Mouse (Mus musculus): ENCODE measurements around the gene Tmem202. TPM values are rescaled to one million over a fixed set of nuclear protein-coding genes. Genes with fewer than 3 reads are reported as not detected.

Tmem202 gene
- total RNA-seq, 2 experiments from 2014 or later: 0.28 to 0.57 TPM

DNA sequence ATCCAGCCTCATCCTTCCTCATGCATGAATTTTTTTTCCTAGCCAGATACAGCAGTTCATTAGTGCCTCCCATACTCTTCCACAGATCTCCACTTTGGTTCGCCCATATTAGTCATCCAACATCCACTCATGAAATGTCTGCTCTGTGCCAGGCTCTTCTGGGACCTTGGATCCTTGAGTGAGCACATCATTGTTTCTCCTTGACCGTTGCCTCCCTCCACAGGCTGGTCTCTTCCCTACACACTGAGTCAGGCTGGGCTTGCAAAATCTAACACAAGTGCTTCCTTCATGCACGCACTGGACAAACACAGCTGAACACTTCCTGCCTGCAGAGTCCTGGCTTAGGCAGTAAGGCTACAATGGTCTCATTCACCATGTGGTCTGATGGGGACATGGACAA is 2.0 kb downstream of the Tmem202 start:
- DNase-seq: no peak
- intact Hi-C loops (cut with DNase I): no loop called here

GRCm38 (mm10) chr9:59533889-59534288 is 5.8 kb downstream of the Tmem202 start:
- intact Hi-C loops (cut with DNase I): no loop called here
- peak; percentile 46 to 51 for DNase-seq

- intact Hi-C loops (cut with DNase I): no loop called here
- no peak for DNase-seq
Measured at GRCm38 (mm10) chr9:59533422-59533821, 6.2 kb downstream of the Tmem202 start.

- intact Hi-C loops (cut with DNase I): no loop called here
- no peak for DNase-seq
Measured at GRCm38 (mm10) chr9:59531645-59532044, 8.0 kb downstream of the Tmem202 start.

- intact Hi-C loops (cut with DNase I): no loop called here
- no peak for DNase-seq
Measured at GRCm38 (mm10) chr9:59528274-59528673, 11.4 kb downstream of the Tmem202 start.

GRCm38 (mm10) chr9:59527580-59527979 is 12.1 kb downstream of the Tmem202 start:
- intact Hi-C loops (cut with DNase I): no loop called here
- DNase-seq: no peak

GRCm38 (mm10) chr9:59526727-59527126 is 12.9 kb downstream of the Tmem202 start:
- no peak for DNase-seq
- intact Hi-C loops (cut with DNase I): no loop called here

DNA sequence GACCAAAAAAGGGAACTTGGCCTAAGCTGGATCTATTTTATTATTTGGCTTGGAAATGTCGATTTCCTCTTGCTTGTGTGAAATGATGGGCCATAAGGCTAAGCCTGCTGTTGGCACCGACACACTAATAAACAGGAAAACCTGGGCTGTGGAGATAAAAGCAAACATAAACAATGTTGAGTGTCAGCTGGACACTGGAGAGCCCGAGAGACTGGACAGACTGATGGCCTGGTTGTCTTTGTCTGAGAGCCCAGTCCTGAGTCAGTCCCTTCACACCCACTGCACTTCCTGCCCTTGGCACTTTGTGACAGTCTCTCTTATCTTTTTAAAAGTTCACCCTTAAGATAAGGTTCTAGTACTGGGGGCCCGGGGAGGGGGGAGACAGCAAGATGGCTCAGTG is 16.7 kb downstream of the Tmem202 start:
- intact Hi-C loops (cut with DNase I): no loop called here
- no peak for DNase-seq

DNA sequence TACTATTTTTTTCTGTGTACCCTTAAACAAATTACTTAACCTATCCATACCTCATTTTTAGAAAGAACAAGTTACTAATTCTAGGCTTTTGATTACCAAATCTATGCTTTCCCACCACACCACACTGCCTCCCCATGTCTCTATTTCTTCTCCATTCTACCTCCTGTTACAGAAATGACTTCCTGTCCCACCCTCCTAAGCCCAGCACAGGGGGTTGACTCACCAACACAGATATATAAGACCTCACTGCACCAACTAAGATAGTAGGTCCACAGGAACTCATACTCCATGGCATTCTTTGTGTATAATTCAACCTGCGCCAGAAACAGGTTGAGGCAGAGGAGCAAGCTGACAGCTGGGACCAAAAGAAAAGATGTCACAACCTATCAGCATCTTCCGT is 20.3 kb downstream of the Tmem202 start:
- intact Hi-C loops (cut with DNase I): no loop called here
- DNase-seq: no peak

- intact Hi-C loops (cut with DNase I): no loop called here
- DNase-seq: peak in 1 of 2 experiments; percentile 50
Measured at GRCm38 (mm10) chr9:59518976-59519375, 20.7 kb downstream of the Tmem202 start.

GRCm38 (mm10) chr9:59517127-59517526 is 22.5 kb downstream of the Tmem202 start:
- intact Hi-C loops (cut with DNase I): no loop called here
- DNase-seq: no peak

DNA sequence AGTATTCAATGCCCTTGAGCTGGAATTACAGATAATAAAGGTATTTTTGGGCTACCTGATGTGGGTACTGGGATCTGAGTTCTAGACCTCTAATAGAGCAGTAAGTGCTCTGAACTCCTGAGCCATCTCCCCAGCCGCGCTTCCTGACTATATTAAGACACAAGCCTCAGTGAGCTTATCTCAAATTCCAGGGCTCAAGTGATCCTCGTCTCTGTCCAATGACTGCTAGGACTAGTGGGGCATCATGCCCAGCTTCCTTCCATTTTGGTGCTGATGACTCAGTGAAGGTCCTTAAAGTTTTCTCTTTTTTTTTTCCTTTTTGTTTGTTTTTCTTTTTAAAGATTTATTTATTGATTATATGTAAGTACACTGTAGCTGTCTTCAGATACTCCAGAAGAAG is 24.6 kb downstream of the Tmem202 start:
- no peak for DNase-seq
- intact Hi-C loops (cut with DNase I): no loop called here

- no peak for DNase-seq
- intact Hi-C loops (cut with DNase I): no loop called here
Measured at GRCm38 (mm10) chr9:59512381-59512780, 27.3 kb downstream of the Tmem202 start.

- intact Hi-C loops (cut with DNase I): no loop called here
- DNase-seq: no peak
Measured at GRCm38 (mm10) chr9:59508146-59508545, 31.5 kb downstream of the Tmem202 start.

GRCm38 (mm10) chr9:59487331-59487730 is 52.3 kb downstream of the Tmem202 start:
- intact Hi-C loops (cut with DNase I): loop anchor here (2.0 to 10.0 kb wide), 6 partner anchors 53 to 453 kb away; partner anchors contain the start of genes Bbs4, Neo1, Parp6 and Pkm
- DNase-seq: no peak

GRCm38 (mm10) chr9:59486549-59487065 is 53.0 kb downstream of the Tmem202 start, which contains the start of gene Arih1:
Gene Arih1, minus strand, starts transcription at chr9:59486618.
- intact Hi-C loops (cut with DNase I): loop anchor here (1.0 to 10.0 kb wide), 7 partner anchors 54 to 452 kb away; partner anchors contain the start of genes Adpgk, Bbs4, Neo1 and Parp6

DNA sequence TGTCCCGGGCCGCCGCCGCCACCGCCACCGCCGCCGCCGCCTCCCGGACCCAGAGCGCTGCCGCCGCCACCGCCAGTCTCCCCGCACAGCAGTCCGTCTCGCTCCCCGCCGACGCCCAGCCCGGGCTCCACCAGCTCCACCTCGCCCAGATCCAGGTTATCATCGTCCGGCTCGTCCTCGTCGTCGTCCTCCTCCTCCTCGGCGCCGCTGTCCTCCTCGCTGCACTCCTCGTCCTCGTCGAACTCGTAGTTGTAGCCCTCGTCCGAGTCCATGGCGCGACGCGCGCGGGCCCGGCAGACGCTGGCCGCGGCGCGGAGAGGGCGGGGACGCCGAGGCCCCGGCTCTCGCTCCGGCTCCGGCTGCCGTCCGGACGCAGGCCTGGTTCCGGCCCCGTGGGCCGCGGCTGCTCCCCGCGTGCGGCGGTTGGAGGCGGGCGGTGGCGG is 53.5 kb downstream of the Tmem202 start:
- DNase-seq: peak in 1 of 2 experiments; percentile 48
- intact Hi-C loops (cut with DNase I): loop anchor here (1.0 to 10.0 kb wide), 7 partner anchors 55 to 451 kb away; partner anchors contain the start of genes Adpgk, Bbs4, Neo1 and Parp6

More at GRCm38 (mm10) chr9:59486549-59487065, 53.0 kb downstream of the Tmem202 start, which contains the start of gene Arih1:
- peak; percentile 99 to 100 for DNase-seq

DNA sequence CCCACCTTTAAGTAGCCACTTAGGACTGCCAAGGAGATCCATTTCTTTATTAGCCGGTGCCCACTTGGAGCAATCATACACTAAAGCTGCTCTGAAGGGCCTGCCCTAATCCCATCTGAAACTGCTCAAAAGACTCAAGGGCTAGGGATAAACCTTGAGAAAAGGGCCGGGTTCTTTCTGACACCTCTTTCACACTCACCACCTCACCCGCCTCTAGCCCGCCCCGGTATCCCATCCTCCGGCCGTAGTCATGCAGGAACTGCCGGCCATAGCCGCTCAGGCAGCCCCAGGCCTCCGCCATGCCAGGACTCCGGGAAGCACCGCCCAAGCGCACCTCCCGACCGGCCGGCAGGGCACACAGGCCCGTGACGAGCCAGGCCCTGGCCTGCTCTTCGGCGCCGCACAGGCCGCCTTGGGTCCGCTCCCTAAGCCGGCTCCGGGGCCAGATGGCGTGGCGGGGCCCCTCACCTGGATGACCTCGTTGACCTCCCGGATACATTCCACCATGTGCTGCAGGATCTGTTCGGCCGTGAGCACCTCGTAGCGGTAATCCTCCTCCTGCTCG is 54.1 kb downstream of the Tmem202 start:
- intact Hi-C loops (cut with DNase I): loop anchor here (1.0 to 10.0 kb wide), 7 partner anchors 55 to 451 kb away; partner anchors contain the start of genes Adpgk, Bbs4, Neo1 and Parp6
- peak; percentile 68 to 78 for DNase-seq

- no peak for DNase-seq
- intact Hi-C loops (cut with DNase I): loop anchor here (5.0 to 10.0 kb wide), 4 partner anchors 92 to 450 kb away; partner anchors contain the start of genes Neo1, Parp6 and Pkm
Measured at GRCm38 (mm10) chr9:59484760-59485159, 54.9 kb downstream of the Tmem202 start.

DNA sequence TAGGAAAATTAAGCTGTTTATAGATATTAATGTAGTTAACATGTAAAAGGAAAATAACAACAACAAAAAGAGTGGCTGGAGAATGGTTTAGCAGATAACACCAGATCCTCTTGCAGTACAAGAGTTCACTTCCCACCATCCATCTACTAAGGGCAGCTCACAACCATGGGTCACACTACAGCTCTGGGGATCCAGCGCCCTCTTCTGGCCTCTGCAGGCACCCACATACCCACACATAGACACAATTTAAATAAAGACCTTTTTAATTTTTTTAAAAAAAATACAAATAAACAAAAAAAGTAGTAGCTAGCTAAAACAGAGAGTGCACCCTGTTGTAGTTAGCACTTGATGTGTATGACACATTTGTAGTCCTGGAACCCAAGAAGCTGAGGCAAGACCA is 57.2 kb downstream of the Tmem202 start:
- peak in 1 of 2 experiments; percentile 49 for DNase-seq
- intact Hi-C loops (cut with DNase I): loop anchor here (5.0 to 10.0 kb wide), 2 partner anchors 90 to 448 kb away; partner anchors contain the start of gene Neo1

DNA sequence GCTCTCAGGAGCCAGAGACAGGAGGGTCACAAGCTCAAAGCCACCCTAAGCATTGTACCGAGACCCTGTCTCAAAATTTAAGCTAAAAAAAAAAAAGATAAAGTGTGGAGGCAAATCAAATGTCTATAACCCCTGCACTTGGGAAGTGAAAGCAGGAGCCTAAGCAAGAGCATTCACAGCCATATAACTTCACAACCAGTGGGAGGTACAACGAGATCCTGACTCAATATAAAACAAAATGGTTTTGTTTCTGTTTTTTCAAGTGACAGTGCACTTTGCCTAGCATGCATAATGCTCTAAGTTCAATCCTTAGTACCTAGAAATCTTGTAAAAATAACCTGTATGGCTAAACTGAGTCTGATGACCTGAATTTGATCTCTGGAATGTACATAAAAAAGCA is 63.0 kb downstream of the Tmem202 start:
- intact Hi-C loops (cut with DNase I): no loop called here
- DNase-seq: no peak

- intact Hi-C loops (cut with DNase I): no loop called here
- DNase-seq: no peak
Measured at GRCm38 (mm10) chr9:59474838-59475237, 64.8 kb downstream of the Tmem202 start.

All from heart, postnatal 36 days (tissue).